Mouse (Mus musculus): Measurements from ENCODE around the gene Olfr1410. TPM values are rescaled to one million over a fixed set of nuclear protein-coding genes. Genes with fewer than 3 reads are reported as not detected.

Gene Olfr1410
- polyA plus RNA-seq, 2 experiments = not detected

GRCm38 (mm10) chr1:92618360-92618759 is 12.8 kb downstream of the Olfr1410 start:
- no peak for DNase-seq (ENCODE audit: low spot score)
- 68% methylated on average over 4 of the region's 4 CpGs for WGBS

GRCm38 (mm10) chr1:92628227-92628626 is 22.6 kb downstream of the Olfr1410 start:
- WGBS = 53% methylated on average over 4 of the region's 4 CpGs
- Histone ChIP-seq H3K27ac (replicated peaks; ENCODE audit: low read depth, low read length) (no peak overlapping the region), H3K27me3 (ENCODE audit: control insufficient read depth, insufficient read depth, low read length) (no peaks in the 10 kb centered on the region), H3K36me3 (ENCODE audit: control insufficient read depth, insufficient read depth, low read length) (no peaks in the 10 kb centered on the region), H3K9me3 (ENCODE audit: control insufficient read depth, low read length) (no peaks in the 10 kb centered on the region), H3K4me1 (ENCODE audit: control insufficient read depth, insufficient read depth, low read length) (no peaks in the 10 kb centered on the region), H3K4me3 (replicated peaks; ENCODE audit: low read length) (no peak overlapping the region), H3K4me2 (replicated peaks; ENCODE audit: low read depth, low read length, severe bottlenecking) (no peak overlapping the region), H3K9ac (ENCODE audit: low read depth, low read length, severe bottlenecking) (no peak overlapping the region)
- ATAC-seq (ENCODE audit: low FRiP score, low read depth) (no peak), DNase-seq (ENCODE audit: low spot score) (no peak)
- TF ChIP-seq POLR2A (IDR thresholded peaks at IDR 0.05; ENCODE audit: borderline replicate concordance, extremely low read depth, insufficient read depth, insufficient read length) = no peak

More at GRCm38 (mm10) chr1:92618360-92618759, 12.8 kb downstream of the Olfr1410 start:
- no peaks in the 10 kb centered on the region for H3K9me3 ChIP-seq (ENCODE audit: control insufficient read depth, low read length)
- H3K4me2 ChIP-seq (replicated peaks; ENCODE audit: low read depth, low read length, severe bottlenecking) = no peak overlapping the region
- no peak for TF ChIP-seq POLR2A (IDR thresholded peaks at IDR 0.05; ENCODE audit: borderline replicate concordance, extremely low read depth, insufficient read depth, insufficient read length)
- H3K9ac ChIP-seq (ENCODE audit: low read depth, low read length, severe bottlenecking) = no peak overlapping the region
- no peaks in the 10 kb centered on the region for H3K36me3 ChIP-seq (ENCODE audit: control insufficient read depth, insufficient read depth, low read length)
- no peaks in the 10 kb centered on the region for H3K4me1 ChIP-seq (ENCODE audit: control insufficient read depth, insufficient read depth, low read length)
- ATAC-seq (ENCODE audit: low FRiP score, low read depth) = no peak
- no peak overlapping the region for H3K4me3 ChIP-seq (replicated peaks; ENCODE audit: low read length)
- H3K27me3 ChIP-seq (ENCODE audit: control insufficient read depth, insufficient read depth, low read length) = no peaks in the 10 kb centered on the region
- H3K27ac ChIP-seq (replicated peaks; ENCODE audit: low read depth, low read length) = no peak overlapping the region

GRCm38 (mm10) chr1:92632196-92632595 is 26.6 kb downstream of the Olfr1410 start:
- H3K4me2 ChIP-seq (replicated peaks; ENCODE audit: low read depth, low read length, severe bottlenecking) = no peak overlapping the region
- 65% methylated on average over 5 of the region's 5 CpGs for WGBS
- no peak overlapping the region for H3K9ac ChIP-seq (ENCODE audit: low read depth, low read length, severe bottlenecking)
- H3K27me3 ChIP-seq (ENCODE audit: control insufficient read depth, insufficient read depth, low read length) = no peaks in the 10 kb centered on the region
- H3K36me3 ChIP-seq (ENCODE audit: control insufficient read depth, insufficient read depth, low read length) = peaks cover 16% of the 10 kb centered on the region
- H3K4me1 ChIP-seq (ENCODE audit: control insufficient read depth, insufficient read depth, low read length) = no peaks in the 10 kb centered on the region
- no peaks in the 10 kb centered on the region for H3K9me3 ChIP-seq (ENCODE audit: control insufficient read depth, low read length)
- ATAC-seq (ENCODE audit: low FRiP score, low read depth) (no peak), DNase-seq (ENCODE audit: low spot score) (no peak)
- H3K4me3 ChIP-seq (replicated peaks; ENCODE audit: low read length) = no peak overlapping the region
- no peak overlapping the region for H3K27ac ChIP-seq (replicated peaks; ENCODE audit: low read depth, low read length)
- no peak for TF ChIP-seq POLR2A (IDR thresholded peaks at IDR 0.05; ENCODE audit: borderline replicate concordance, extremely low read depth, insufficient read depth, insufficient read length)

- no peaks in the 10 kb centered on the region for H3K9me3 ChIP-seq (ENCODE audit: control insufficient read depth, low read length)
- ATAC-seq (ENCODE audit: low FRiP score, low read depth) (no peak), DNase-seq (ENCODE audit: low spot score) (no peak)
- H3K4me2 ChIP-seq (replicated peaks; ENCODE audit: low read depth, low read length, severe bottlenecking) = no peak overlapping the region
- H3K27me3 ChIP-seq (ENCODE audit: control insufficient read depth, insufficient read depth, low read length) = no peaks in the 10 kb centered on the region
- H3K9ac ChIP-seq (ENCODE audit: low read depth, low read length, severe bottlenecking) = no peak overlapping the region
- 72% methylated on average over 6 of the region's 6 CpGs for whole genome bisulfite sequencing
- no peak overlapping the region for H3K4me3 ChIP-seq (replicated peaks; ENCODE audit: low read length)
- no peak overlapping the region for H3K27ac ChIP-seq (replicated peaks; ENCODE audit: low read depth, low read length)
- H3K4me1 ChIP-seq (ENCODE audit: control insufficient read depth, insufficient read depth, low read length) = no peaks in the 10 kb centered on the region
- peaks cover 23% of the 10 kb centered on the region for H3K36me3 ChIP-seq (ENCODE audit: control insufficient read depth, insufficient read depth, low read length)
- TF ChIP-seq POLR2A (IDR thresholded peaks at IDR 0.05; ENCODE audit: borderline replicate concordance, extremely low read depth, insufficient read depth, insufficient read length) = no peak
These were observed 27.4 kb downstream of the Olfr1410 start for GRCm38 (mm10) chr1:92632948-92633347.

GRCm38 (mm10) chr1:92633726-92634125 is 28.1 kb downstream of the Olfr1410 start:
- Histone ChIP-seq H3K9me3 (ENCODE audit: control insufficient read depth, low read length) (no peaks in the 10 kb centered on the region), H3K27me3 (ENCODE audit: control insufficient read depth, insufficient read depth, low read length) (no peaks in the 10 kb centered on the region), H3K27ac (replicated peaks; ENCODE audit: low read depth, low read length) (no peak overlapping the region), H3K9ac (ENCODE audit: low read depth, low read length, severe bottlenecking) (no peak overlapping the region), H3K36me3 (ENCODE audit: control insufficient read depth, insufficient read depth, low read length) (peaks cover 31% of the 10 kb centered on the region), H3K4me1 (ENCODE audit: control insufficient read depth, insufficient read depth, low read length) (no peaks in the 10 kb centered on the region), H3K4me2 (replicated peaks; ENCODE audit: low read depth, low read length, severe bottlenecking) (no peak overlapping the region), H3K4me3 (replicated peaks; ENCODE audit: low read length) (no peak overlapping the region)
- no peak for DNase-seq (ENCODE audit: low spot score)
- no peak for TF ChIP-seq POLR2A (IDR thresholded peaks at IDR 0.05; ENCODE audit: borderline replicate concordance, extremely low read depth, insufficient read depth, insufficient read length)
- WGBS = 72% methylated on average over 8 of the region's 8 CpGs
- no peak for ATAC-seq (ENCODE audit: low FRiP score, low read depth)

GRCm38 (mm10) chr1:92634569-92634968 is 29.0 kb downstream of the Olfr1410 start:
- no peak for TF ChIP-seq POLR2A (IDR thresholded peaks at IDR 0.05; ENCODE audit: borderline replicate concordance, extremely low read depth, insufficient read depth, insufficient read length)
- H3K9ac ChIP-seq (ENCODE audit: low read depth, low read length, severe bottlenecking) = no peak overlapping the region
- WGBS = 69% methylated on average over 1 of the region's 1 CpGs
- no peak overlapping the region for H3K4me3 ChIP-seq (replicated peaks; ENCODE audit: low read length)
- no peaks in the 10 kb centered on the region for H3K27me3 ChIP-seq (ENCODE audit: control insufficient read depth, insufficient read depth, low read length)
- H3K36me3 ChIP-seq (ENCODE audit: control insufficient read depth, insufficient read depth, low read length) = peaks cover 35% of the 10 kb centered on the region
- no peak overlapping the region for H3K4me2 ChIP-seq (replicated peaks; ENCODE audit: low read depth, low read length, severe bottlenecking)
- H3K9me3 ChIP-seq (ENCODE audit: control insufficient read depth, low read length) = no peaks in the 10 kb centered on the region
- no peak for ATAC-seq (ENCODE audit: low FRiP score, low read depth)
- H3K4me1 ChIP-seq (ENCODE audit: control insufficient read depth, insufficient read depth, low read length) = no peaks in the 10 kb centered on the region
- no peak overlapping the region for H3K27ac ChIP-seq (replicated peaks; ENCODE audit: low read depth, low read length)
- DNase-seq (ENCODE audit: low spot score) = no peak

Measured in limb, embryonic 14.5 days (tissue).